Mouse (Mus musculus) limb, embryonic 15.5 days (tissue): Measurements from ENCODE around the gene Gm281. TPM values are rescaled to one million over a fixed set of nuclear protein-coding genes. Genes with fewer than 3 reads are reported as not detected.
A peak's percentile ranks its signal among the peaks of the same experiment; 100 is the strongest.

Experiments used
- ATAC-seq: fragments of 200-750 bp; cut with Nextera tagmentation; 2 replicates; pipeline ENCODE4 v1.8.0; 2017; ENCODE audit warnings: low read depth, moderate TSS enrichment; ENCODE audit not compliant: insufficient number of reproducible peaks, low FRiP score, low TSS enrichment
- H3K27ac ChIP-seq: fragments of 300-500 bp; sonication (generic); 2 replicates; pipeline ENCODE4 v1.5.1; 2015; ENCODE audit warnings: moderate library complexity, mild to moderate bottlenecking, inconsistent platforms
- H3K27me3 ChIP-seq: fragments of 300-500 bp; sonication (generic); 2 replicates; pipeline ENCODE4 v1.6.1; 2015; ENCODE audit warnings: inconsistent platforms
- H3K36me3 ChIP-seq: fragments of 300-500 bp; sonication (generic); 2 replicates; pipeline ENCODE4 v1.6.1; 2015; ENCODE audit warnings: inconsistent platforms
- H3K4me1 ChIP-seq: fragments of 300-500 bp; sonication (generic); 2 replicates; pipeline ENCODE4 v1.6.1; 2015; ENCODE audit warnings: inconsistent platforms
- H3K4me2 ChIP-seq: fragments of 300-500 bp; sonication (generic); 2 replicates; pipeline ENCODE4 v1.6.1; 2015; ENCODE audit warnings: mild to moderate bottlenecking, inconsistent platforms
- H3K4me3 ChIP-seq: fragments of 300-500 bp; sonication (generic); 2 replicates; pipeline ENCODE4 v1.5.1; 2015; ENCODE audit warnings: mild to moderate bottlenecking, inconsistent platforms
- H3K9ac ChIP-seq: fragments of 300-500 bp; sonication (generic); 2 replicates; pipeline ENCODE4 v1.6.1; 2015; ENCODE audit warnings: inconsistent platforms
- H3K9me3 ChIP-seq: fragments of 300-500 bp; sonication (generic); 2 replicates; pipeline ENCODE4 v1.6.1; 2016; ENCODE audit warnings: inconsistent platforms
- WGBS: fragments of 180-500 bp; shearing (Covaris S2); methylation state at CpG from one replicate; pipeline ENCODE4 v1.1.7; 2015; 5-methylcytosine and 5-hydroxymethylcytosine counted together
- polyA plus RNA-seq: library from polyadenylated mRNA; unstranded; fragments of >200 nt; fragmentation: Nextera tagmentation; extraction: Ambion mirVana; gene quantifications from 2 replicates; pipeline ENCODE4 v1.2.1, GENCODE M21; 2015

The Gm281 gene
- polyA plus RNA-seq, 1 experiment from 2014 or later: not detected

DNA sequence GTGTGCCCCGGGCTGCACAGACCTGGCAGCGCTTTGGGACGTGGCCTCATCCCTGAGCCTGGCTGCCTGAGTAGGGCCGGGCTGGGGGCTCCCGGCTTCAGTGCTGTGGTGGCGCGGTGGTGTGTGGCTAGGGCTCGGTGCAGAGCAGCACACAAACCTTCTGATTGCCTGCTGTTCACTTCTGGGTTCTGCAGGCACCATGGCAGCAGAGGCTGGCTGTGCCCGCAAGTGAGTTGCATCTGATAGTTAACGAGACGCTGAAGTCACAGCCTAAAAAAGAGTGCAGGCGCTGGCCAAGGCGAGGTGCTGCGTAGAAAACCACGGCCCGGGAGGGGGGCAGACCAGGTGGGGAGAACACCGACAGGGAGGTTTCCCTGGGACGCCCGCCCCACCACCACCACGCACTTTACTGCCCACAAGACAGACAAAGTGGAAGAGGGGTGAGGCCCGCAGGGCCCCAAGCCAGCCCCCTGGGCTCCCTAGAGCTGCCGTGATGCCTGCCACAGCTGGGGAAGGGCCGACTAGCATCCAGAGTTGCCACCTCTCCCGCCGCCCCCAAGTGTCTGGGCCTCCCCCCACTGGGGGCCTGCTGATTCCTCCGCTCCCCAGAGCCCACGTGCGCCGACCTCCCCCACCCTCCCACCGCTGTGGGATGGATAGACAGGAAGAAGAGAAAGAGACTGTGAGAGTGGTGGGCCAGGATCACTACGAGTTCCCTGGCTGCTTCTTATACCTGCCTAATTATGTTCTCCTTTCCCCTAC is 19.2 kb upstream of the Gm281 start:
- WGBS: 30% methylated on average over 27 of the region's 31 CpGs
- H3K27ac ChIP-seq: no peak overlapping the region
- peak overlapping the region; percentile 37 for H3K4me3 ChIP-seq
- peak overlapping the region; percentile 14; the same call in 1 of the 2 replicates for H3K9ac ChIP-seq
- ATAC-seq: no peak
- H3K36me3 ChIP-seq: no peaks in the 10 kb centered on the region
- no peaks in the 10 kb centered on the region for H3K27me3 ChIP-seq
- peak overlapping the region; percentile 72 for H3K4me2 ChIP-seq
- H3K9me3 ChIP-seq: no peaks in the 10 kb centered on the region
- peaks cover 7% of the 10 kb centered on the region; the same call in 1 of the 2 replicates for H3K4me1 ChIP-seq

DNA sequence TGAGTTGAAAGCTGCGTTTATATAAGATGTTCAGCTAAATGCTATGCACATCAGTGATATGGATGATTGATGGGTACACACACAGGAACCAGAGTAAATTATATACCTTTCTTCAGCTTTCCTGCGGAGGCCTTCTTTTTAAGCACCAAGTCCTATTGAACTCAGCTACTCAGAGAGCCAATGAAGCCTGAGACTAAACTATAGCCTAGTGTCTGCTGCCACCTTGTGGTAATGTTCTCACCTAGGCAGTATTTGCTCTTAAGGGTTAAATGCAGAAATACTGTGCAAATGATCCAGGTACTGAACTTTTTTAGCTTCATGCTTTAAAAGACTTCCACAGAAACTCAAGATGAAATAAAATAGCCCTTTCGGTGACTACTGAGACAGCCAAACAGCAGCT is 3.4 kb upstream of the Gm281 start:
- Histone ChIP-seq H3K9me3 (no peaks in the 10 kb centered on the region), H3K9ac (no peak overlapping the region), H3K4me3 (no peak overlapping the region), H3K27me3 (no peaks in the 10 kb centered on the region), H3K4me2 (no peak overlapping the region), H3K4me1 (no peaks in the 10 kb centered on the region), H3K27ac (no peak overlapping the region), H3K36me3 (no peaks in the 10 kb centered on the region)
- ATAC-seq: no peak
- 40% methylated on average over 3 of the region's 3 CpGs for WGBS

DNA sequence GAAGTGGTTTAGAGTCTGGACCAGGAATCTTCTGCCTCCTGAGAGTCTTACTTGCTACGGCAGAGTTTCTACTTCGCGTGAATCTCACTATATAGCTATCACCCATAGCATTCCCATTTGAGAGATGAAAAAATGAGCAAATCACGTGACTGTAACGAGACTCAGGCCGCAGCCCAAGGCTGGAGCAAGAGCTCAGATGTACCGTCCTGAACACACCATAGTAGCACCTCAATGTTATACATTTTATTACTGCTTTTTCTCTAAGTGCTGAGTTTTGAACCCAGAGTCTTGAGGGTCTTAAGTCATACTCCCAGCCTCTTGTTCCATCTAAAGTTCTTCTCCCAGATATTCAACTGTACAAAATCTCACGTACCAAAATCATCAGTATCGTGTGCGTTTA is 2.9 kb upstream of the Gm281 start:
- no peak for ATAC-seq
- no peaks in the 10 kb centered on the region for H3K36me3 ChIP-seq
- WGBS: 85% methylated on average over 10 of the region's 10 CpGs
- H3K27me3 ChIP-seq: no peaks in the 10 kb centered on the region
- no peak overlapping the region for H3K27ac ChIP-seq
- H3K9me3 ChIP-seq: no peaks in the 10 kb centered on the region
- no peaks in the 10 kb centered on the region for H3K4me1 ChIP-seq
- no peak overlapping the region for H3K4me2 ChIP-seq
- H3K9ac ChIP-seq: no peak overlapping the region
- H3K4me3 ChIP-seq: no peak overlapping the region

DNA sequence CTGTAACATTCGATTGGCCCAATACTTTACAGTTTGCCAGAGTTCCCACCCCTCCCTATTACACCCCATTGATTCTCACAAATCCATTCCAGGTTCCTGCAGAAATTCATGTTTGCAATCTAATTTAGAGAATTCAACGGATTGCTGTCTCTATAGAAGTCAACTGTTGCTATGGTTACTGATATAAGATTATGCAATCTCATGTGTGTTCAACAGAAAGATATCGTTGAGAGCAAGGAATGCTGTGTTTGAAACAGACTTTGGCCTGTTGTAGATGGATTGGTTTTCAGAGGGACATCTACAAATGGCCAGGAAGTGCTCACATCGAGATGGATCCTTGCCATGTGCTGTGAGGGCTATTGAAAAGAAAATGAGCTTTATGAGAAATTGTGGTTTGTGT is 929 bp upstream of the Gm281 start:
- Histone ChIP-seq H3K9me3 (no peaks in the 10 kb centered on the region), H3K36me3 (no peaks in the 10 kb centered on the region), H3K27ac (no peak overlapping the region), H3K4me1 (no peaks in the 10 kb centered on the region), H3K27me3 (no peaks in the 10 kb centered on the region), H3K4me3 (no peak overlapping the region), H3K9ac (no peak overlapping the region), H3K4me2 (no peak overlapping the region)
- no peak for ATAC-seq
- 62% methylated on average over 4 of the region's 4 CpGs for WGBS

DNA sequence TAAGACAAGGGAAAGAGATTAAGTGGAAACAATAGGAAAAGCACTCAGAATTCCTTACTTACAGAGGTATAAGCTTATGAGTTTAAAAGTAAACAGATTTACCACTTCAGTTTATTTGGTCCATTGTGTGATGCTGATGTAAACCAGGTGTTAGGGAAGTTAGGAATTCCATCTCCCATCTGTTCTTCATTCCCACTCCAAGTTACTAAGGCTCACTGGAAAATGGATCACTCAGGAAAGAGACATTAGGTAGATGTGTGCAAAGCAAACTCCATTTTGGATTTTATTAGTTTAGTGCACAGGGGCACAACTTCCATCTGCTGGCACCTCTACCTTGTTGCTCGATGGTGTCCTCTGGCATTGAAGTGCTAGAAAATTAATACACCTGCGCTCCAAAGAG is 4.1 kb downstream of the Gm281 start:
- H3K9ac ChIP-seq: no peak overlapping the region
- H3K27me3 ChIP-seq: no peaks in the 10 kb centered on the region
- H3K4me3 ChIP-seq: no peak overlapping the region
- WGBS: 38% methylated on average over 2 of the region's 2 CpGs
- no peaks in the 10 kb centered on the region for H3K9me3 ChIP-seq
- no peak overlapping the region for H3K27ac ChIP-seq
- ATAC-seq: no peak
- no peaks in the 10 kb centered on the region for H3K36me3 ChIP-seq
- no peaks in the 10 kb centered on the region for H3K4me1 ChIP-seq
- H3K4me2 ChIP-seq: no peak overlapping the region

DNA sequence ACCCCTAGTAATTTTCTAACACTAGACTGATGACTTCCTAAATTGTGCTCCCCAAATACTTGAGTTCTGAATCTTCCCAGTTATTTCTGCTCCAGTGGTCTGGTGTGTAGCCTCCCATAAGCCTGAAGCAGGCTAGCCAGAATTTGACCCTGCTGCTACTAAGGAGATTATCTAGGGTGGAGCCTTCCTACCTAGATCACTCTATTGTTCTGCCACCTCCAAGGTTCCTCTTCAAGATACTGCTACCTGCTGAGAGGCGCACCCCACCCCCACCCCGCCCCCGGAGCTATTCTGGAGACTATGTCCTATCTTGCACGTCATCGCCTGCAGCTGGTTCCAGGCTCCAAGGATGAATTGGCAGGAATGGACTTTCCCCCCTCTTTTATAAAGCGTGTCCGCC is 7.1 kb downstream of the Gm281 start:
- Histone ChIP-seq H3K4me3 (no peak overlapping the region), H3K36me3 (no peaks in the 10 kb centered on the region), H3K4me1 (no peaks in the 10 kb centered on the region), H3K9ac (no peak overlapping the region), H3K27me3 (no peaks in the 10 kb centered on the region), H3K9me3 (no peaks in the 10 kb centered on the region), H3K27ac (no peak overlapping the region), H3K4me2 (no peak overlapping the region)
- no peak for ATAC-seq
- WGBS: 89% methylated on average over 7 of the region's 7 CpGs

DNA sequence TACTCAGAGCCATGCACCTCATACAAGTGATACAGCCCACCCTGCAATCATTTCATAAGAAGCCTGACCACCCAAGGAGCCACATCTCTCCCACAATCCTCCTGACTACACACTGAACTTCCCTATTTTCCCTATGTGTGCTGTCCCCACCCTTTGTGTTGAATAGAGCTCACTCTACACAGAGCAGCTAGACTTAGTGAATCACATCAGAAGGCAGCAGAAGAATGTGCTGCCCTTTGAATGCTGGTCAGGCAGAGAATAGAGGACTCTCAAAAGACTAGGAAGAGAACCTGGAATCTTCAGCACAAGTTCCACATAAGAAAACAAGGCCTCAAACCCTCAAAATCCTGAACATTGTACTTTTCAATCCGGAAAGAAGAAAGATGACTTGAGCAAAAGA is 7.8 kb downstream of the Gm281 start:
- Histone ChIP-seq H3K9me3 (no peaks in the 10 kb centered on the region), H3K9ac (no peak overlapping the region), H3K4me2 (no peak overlapping the region), H3K27ac (no peak overlapping the region), H3K36me3 (no peaks in the 10 kb centered on the region), H3K4me3 (no peak overlapping the region), H3K27me3 (no peaks in the 10 kb centered on the region), H3K4me1 (no peaks in the 10 kb centered on the region)
- WGBS: 84% methylated on average over 1 of the region's 1 CpGs
- ATAC-seq: no peak

DNA sequence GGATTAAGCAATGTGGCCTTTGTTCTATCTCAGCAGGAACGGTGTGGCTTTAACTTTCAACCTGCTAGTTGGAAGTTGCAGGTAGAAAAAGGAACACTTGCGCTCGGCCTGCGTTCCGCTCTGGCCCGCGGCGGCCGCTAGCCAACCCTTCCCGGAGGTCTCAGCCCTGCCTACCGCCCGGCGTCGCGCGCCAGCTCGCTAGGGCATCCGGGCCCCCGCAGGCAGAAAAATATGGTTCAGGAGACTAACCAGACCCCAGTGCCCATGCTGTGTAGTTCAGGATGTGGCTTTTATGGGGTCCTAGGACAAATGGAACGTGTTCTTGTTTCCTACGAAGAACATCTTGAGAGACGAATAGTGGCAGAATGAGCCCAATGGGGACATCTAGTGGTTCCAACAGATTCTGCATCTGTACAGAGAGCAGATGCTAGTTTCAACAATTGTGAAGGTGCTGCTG is 12.6 kb downstream of the Gm281 start:
- WGBS: under 1% methylated on average over 22 of the region's 22 CpGs
- no peak for ATAC-seq
- no peaks in the 10 kb centered on the region for H3K9me3 ChIP-seq
- peak overlapping the region; percentile 60; the same call in 1 of the 2 replicates for H3K27ac ChIP-seq
- H3K27me3 ChIP-seq: no peaks in the 10 kb centered on the region
- H3K9ac ChIP-seq: peak overlapping the region; percentile 45
- H3K4me1 ChIP-seq: no peaks in the 10 kb centered on the region
- no peaks in the 10 kb centered on the region for H3K36me3 ChIP-seq
- peak overlapping the region; percentile 52 for H3K4me3 ChIP-seq
- peak overlapping the region; percentile 80 for H3K4me2 ChIP-seq

DNA sequence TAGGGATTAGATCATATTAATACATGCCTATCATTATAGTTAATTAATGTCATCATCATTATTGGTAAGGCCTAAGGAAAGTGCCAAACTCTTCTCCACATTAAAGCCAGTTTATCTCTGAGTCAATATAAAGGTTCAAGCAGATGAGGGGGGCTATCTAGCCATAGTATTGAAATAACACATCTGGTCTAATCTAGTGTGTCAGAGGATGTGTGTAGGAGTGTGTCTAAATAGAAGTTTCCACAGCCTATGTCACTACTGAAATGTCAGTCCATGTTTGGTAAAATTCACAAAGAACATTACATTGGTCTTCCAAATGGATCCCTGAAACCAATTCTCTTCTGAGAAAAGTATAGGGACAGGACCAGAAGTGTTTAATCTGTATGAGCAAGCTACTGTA is 19.1 kb downstream of the Gm281 start:
- H3K9me3 ChIP-seq: no peaks in the 10 kb centered on the region

DNA sequence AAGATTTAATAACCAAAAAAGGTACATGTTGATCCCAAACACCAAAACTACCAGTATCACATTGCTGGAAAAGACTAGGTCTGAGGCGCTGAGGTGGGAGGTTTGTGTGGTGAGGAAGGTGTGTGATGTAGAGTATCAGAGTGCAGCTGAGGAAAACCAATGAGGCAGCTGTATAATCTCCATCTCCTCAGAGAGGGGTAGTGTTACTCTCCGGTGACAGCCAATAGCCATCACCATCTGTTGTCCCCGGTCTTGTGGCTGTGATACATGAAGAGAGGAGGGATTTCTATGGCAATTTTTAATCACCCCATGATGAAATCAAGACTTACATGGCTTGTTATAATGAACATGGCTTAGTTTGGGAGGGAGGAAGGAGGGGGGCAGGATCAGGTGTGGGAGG is 20.5 kb downstream of the Gm281 start:
- H3K4me1 ChIP-seq: no peaks in the 10 kb centered on the region
- no peaks in the 10 kb centered on the region for H3K9me3 ChIP-seq
- H3K27ac ChIP-seq: no peak overlapping the region
- no peak overlapping the region for H3K9ac ChIP-seq
- no peaks in the 10 kb centered on the region for H3K36me3 ChIP-seq
- no peak overlapping the region for H3K4me2 ChIP-seq
- no peak overlapping the region for H3K4me3 ChIP-seq
- ATAC-seq: no peak
- H3K27me3 ChIP-seq: no peaks in the 10 kb centered on the region
- WGBS: 67% methylated on average over 3 of the region's 3 CpGs

More for the DNA sequence above, 19.1 kb downstream of the Gm281 start:
- no peaks in the 10 kb centered on the region for H3K27me3 ChIP-seq
- no peak overlapping the region for H3K4me2 ChIP-seq
- no peaks in the 10 kb centered on the region for H3K4me1 ChIP-seq
- H3K9ac ChIP-seq: no peak overlapping the region
- no peak for ATAC-seq
- no peaks in the 10 kb centered on the region for H3K36me3 ChIP-seq
- H3K4me3 ChIP-seq: no peak overlapping the region
- no peak overlapping the region for H3K27ac ChIP-seq

DNA sequence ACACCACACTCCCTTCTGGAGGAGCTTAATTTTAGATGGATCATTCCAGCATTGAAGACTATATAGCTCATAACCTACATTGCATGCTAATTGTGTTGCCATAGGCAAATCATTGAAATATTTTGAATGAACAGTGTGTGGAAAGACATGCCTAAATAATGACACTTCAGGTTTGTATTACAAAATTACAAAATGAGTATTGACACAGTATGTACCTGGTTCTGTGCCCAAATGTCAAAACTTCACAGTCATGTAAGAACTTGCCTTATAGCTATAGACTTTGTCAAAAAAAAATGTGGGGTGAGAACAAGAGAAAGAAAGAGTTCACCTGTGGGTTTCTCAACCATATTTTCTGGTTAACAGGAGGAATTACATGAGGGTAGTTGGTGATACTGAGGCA is 52.9 kb downstream of the Gm281 start:
- no peaks in the 10 kb centered on the region for H3K36me3 ChIP-seq
- no peak for ATAC-seq
- no peak overlapping the region for H3K4me3 ChIP-seq
- no peak overlapping the region for H3K9ac ChIP-seq
- H3K9me3 ChIP-seq: no peaks in the 10 kb centered on the region
- no peaks in the 10 kb centered on the region for H3K4me1 ChIP-seq
- H3K27me3 ChIP-seq: no peaks in the 10 kb centered on the region
- H3K27ac ChIP-seq: no peak overlapping the region
- no peak overlapping the region for H3K4me2 ChIP-seq

DNA sequence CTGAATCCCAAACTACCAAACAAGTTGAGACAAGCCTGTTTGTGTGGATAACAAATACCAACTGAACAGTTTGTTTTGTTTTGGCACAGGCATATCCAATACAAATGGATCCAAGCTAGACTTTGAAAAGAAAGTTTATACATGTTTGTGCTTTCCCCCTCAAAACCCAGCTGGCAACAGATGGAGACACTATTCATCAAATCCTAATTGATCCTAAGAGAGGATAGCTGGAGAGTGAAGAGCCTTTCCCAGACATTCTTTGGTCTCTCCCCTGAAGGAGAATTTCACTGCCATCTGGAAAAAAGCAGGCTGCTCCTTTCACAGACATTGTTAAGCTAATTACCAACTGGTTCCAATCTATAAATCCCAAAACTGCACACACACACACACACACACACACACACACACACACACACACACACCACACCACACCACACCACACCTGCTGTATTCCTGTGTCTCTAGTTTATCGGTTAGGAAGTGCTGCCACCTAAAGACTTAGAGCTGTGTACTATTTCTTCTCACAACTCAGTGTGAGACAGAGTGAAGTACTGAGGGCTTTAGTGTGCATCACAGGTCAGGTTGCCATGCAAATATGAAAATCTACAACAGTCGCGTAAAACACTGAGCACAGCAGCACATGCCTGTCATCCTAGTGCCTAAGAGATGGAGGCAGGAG is 101.3 kb downstream of the Gm281 start:
- Histone ChIP-seq H3K4me1 (no peaks in the 10 kb centered on the region), H3K4me3 (no peak overlapping the region), H3K4me2 (no peak overlapping the region), H3K27me3 (no peaks in the 10 kb centered on the region), H3K9me3 (no peaks in the 10 kb centered on the region), H3K27ac (no peak overlapping the region), H3K36me3 (no peaks in the 10 kb centered on the region), H3K9ac (no peak overlapping the region)
- ATAC-seq: no peak
- WGBS: 67% methylated on average over 3 of the region's 3 CpGs
